Comparison of ENCODE assay signal across 11 mouse cellular contexts in genomic region chr4:15481514-15481913, GRCm38 (mm10).
A peak's percentile ranks its signal among the peaks of the same experiment; 100 is the strongest.
DNase-seq lines count a peak whose midpoint lies in the region; ATAC-seq lines count a peak whose summit lies in the region.
"Had no signal": no experiment of that assay in that cellular context is flagged by ENCODE, and none has a peak within 500 bp of the region (broad histone marks: within the 10 kb centered on the region; RNA-seq: fewer than 3 reads in every experiment).

No protein-coding gene starts in this region.

- no peak overlapping the region for H3K9ac ChIP-seq in midbrain, embryonic 14.5 days (replicated peaks; ENCODE audit: low read length)
- no peak overlapping the region for H3K9ac ChIP-seq in midbrain, embryonic 13.5 days (replicated peaks)

- no peak overlapping the region for H3K4me3 ChIP-seq in midbrain, embryonic 14.5 days (replicated peaks; ENCODE audit: low read depth, low read length)
- no peak overlapping the region for H3K4me3 ChIP-seq in midbrain, embryonic 13.5 days (replicated peaks)

- no peak overlapping the region for H3K27ac ChIP-seq in midbrain, embryonic 14.5 days (replicated peaks; ENCODE audit: low read depth, low read length)
- no peak overlapping the region for H3K27ac ChIP-seq in midbrain, embryonic 13.5 days

- no peaks in the 10 kb centered on the region for H3K27me3 ChIP-seq in midbrain, embryonic 14.5 days (ENCODE audit: control insufficient read depth, insufficient read depth, low read length)
- no peaks in the 10 kb centered on the region for H3K27me3 ChIP-seq in midbrain, embryonic 13.5 days

- H3K36me3 ChIP-seq in midbrain, embryonic 14.5 days (ENCODE audit: control insufficient read depth, insufficient read depth, low read length) = no peaks in the 10 kb centered on the region
- H3K36me3 ChIP-seq in midbrain, embryonic 13.5 days = no peaks in the 10 kb centered on the region

- ATAC-seq in midbrain, embryonic 14.5 days (ENCODE audit: low FRiP score, low TSS enrichment) = no peak
- ATAC-seq in midbrain, embryonic 13.5 days = no peak
- ATAC-seq in CD4-positive, CD25-positive, alpha-beta regulatory T cell, adult 4 months = no peak
- ATAC-seq: intestine, postnatal 0 days had no signal

- H3K4me1 ChIP-seq in midbrain, embryonic 14.5 days (ENCODE audit: control insufficient read depth, insufficient read depth, low read length) = no peaks in the 10 kb centered on the region
- H3K4me1 ChIP-seq in midbrain, embryonic 13.5 days (replicated peaks) = no peaks in the 10 kb centered on the region

- H3K4me2 ChIP-seq in midbrain, embryonic 14.5 days (ENCODE audit: low read length) = no peak overlapping the region
- H3K4me2 ChIP-seq in midbrain, embryonic 13.5 days (replicated peaks) = no peak overlapping the region

- WGBS in midbrain, embryonic 14.5 days = 74% methylated on average over 1 of the region's 1 CpGs
- 81% methylated on average over 1 of the region's 1 CpGs for WGBS in midbrain, embryonic 13.5 days

- peak; percentile 7 for DNase-seq in gastrocnemius, adult 18-20 months (ENCODE audit: low spot score)
- DNase-seq in gastrocnemius, postnatal 4 days (ENCODE audit: low spot score in 2 of 2) = no peak
- peak; percentile 10 for DNase-seq in midbrain, embryonic 14.5 days
- peak; percentile 2 for DNase-seq in kidney, adult 18-20 months
- DNase-seq in retina, postnatal 1 day = peak; percentile 41
- no peak for DNase-seq in layer of hippocampus, postnatal 25 days (ENCODE audit: extremely low spot score in 1 of 2, low spot score in 1 of 2)
- DNase-seq: heart, adult 11 months; lung, postnatal 4 days had no signal

- no peaks in the 10 kb centered on the region for H3K9me3 ChIP-seq in midbrain, embryonic 14.5 days (ENCODE audit: control insufficient read depth, low read length)
- H3K9me3 ChIP-seq in midbrain, embryonic 13.5 days = no peaks in the 10 kb centered on the region

Comparison
In these comparisons a context has a peak if more than half of its experiments do, and no peak if none do; other contexts are left out.
1. DNase-seq: peak in gastrocnemius, adult 18-20 months (single experiment), midbrain, embryonic 14.5 days (single experiment), kidney, adult 18-20 months (single experiment) and retina, postnatal 1 day (single experiment); none in gastrocnemius, postnatal 4 days (0 of 2) and layer of hippocampus, postnatal 25 days (0 of 2).